Mouse (Mus musculus) small intestine, adult 10 weeks (tissue): ENCODE data around the gene Snph. TPM values are rescaled to one million over a fixed set of nuclear protein-coding genes. Genes with fewer than 3 reads are reported as not detected.

ENCODE experiments used
- polyA plus RNA-seq: library from polyadenylated mRNA; stranded (reverse); fragments of 350-450 nt; fragmentation: Illumina TruSeq; extraction: RNeasy Lipid Tissue Mini Kit (QIAGEN cat#74804); gene quantifications from one replicate; pipeline ENCODE4 v1.2.3, GENCODE M21; 2014; ENCODE audit warnings: low replicate concordance

The Snph gene
- 0.74 TPM for polyA plus RNA-seq

DNA sequence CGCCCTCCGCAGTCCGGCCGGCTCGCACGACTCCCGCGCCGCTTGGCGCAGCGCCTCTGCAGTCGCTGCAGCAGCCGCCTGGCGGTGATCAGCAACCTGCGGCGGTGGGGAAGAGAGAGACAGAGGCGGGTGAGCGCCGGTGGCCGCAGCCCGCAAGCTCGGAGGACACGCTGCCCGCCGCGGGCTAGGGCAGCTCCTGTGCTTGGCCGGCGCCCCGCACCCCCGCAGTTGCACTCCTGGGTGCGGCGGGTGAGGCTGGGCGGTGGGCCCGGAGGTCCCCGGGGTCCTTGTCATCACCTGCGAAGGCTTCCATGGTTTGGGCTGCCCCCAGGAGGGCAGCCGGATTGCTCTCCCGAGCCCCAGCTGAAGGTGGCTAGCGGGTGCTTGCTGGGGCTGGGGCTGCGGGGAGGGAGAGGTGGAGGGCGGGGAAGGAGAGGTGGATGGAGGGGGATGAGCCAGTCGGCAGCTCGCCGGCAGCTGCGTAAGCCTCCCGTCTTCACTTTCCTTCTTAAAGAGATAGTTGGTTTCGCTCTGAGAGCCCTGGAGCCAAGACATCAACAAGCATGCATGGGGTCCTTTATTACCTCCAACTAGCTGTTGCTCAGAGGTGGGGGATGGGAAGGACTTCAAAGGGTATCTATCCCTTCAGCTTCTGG, at the start of gene Snph:
Gene Snph (minus strand): TSS at position 435 of the 656 bp plus-strand sequence.

DNA sequence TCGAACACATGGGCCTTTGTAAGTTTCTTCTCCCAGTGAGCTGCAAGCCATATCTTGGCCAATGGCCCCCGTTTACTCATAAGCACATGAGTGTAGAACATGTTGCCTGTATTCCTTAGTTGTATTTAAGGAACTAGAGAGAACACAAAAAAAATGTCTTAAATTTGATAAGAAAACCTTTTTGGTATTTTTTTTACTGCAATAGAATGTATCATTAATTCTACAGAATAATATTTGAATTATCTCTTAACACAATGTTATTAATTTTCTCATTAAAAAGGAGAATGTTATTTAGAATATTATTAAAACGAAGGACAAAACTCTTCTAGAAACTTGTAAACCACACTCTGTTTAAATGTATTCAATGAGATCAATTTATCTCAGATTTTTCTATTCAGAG, 36.0 kb upstream of the Snph start, which contains the start of gene Rad21l:
Gene Rad21l (minus strand): TSS at position 101 of the 400 bp plus-strand sequence.

GRCm38 (mm10) chr2:151571873-151572700, 60.3 kb downstream of the Snph start, which contains the start of gene Sdcbp2:
Gene Sdcbp2 (plus strand): TSS chr2:151572622.

GRCm38 (mm10) chr2:151542323-151543062, 89.9 kb downstream of the Snph start, which contains the start of gene Fkbp1a:
Gene Fkbp1a (plus strand): TSS chr2:151542483.

Other genes with a start within 250 kb of the Snph start
- not detected for gene 4921509C19Rik, start 156.4 kb downstream of the Snph start, polyA plus RNA-seq
- gene Nsfl1c, start 138.4 kb downstream of the Snph start, polyA plus RNA-seq: 26.7 TPM
- gene Fkbp1a, start 90.1 kb downstream of the Snph start, polyA plus RNA-seq: 165 TPM
- gene Sdcbp2, start 60.0 kb downstream of the Snph start, polyA plus RNA-seq: 13.3 TPM
- gene Rad21l, start 35.9 kb upstream of the Snph start, polyA plus RNA-seq: 0.59 TPM
- not detected for gene Tmem74b, start 69.4 kb upstream of the Snph start, polyA plus RNA-seq
- 7.7 TPM for gene Psmf1, start 111.6 kb upstream of the Snph start, polyA plus RNA-seq
- not detected for gene Rspo4, start 210.3 kb upstream of the Snph start, polyA plus RNA-seq